Mouse (Mus musculus) forebrain, embryonic 15.5 days (tissue): ENCODE data around the gene 1700001P01Rik. TPM values are rescaled to one million over a fixed set of nuclear protein-coding genes. Genes with fewer than 3 reads are reported as not detected.
"Not testable (repeated sequence)": the region's sequence is repeated elsewhere in the genome, so short reads cannot be mapped to it uniquely, and the experiment has no call there.

Experiments
- ATAC-seq: fragments of 200-750 bp; cut with Nextera tagmentation; replicated peaks from 2 replicates; pipeline ENCODE4 v1.8.0; 2017; ENCODE audit warnings: mild to moderate bottlenecking, moderate TSS enrichment, moderate library complexity
- H3K27ac ChIP-seq: fragments of 300-500 bp; sonication (generic); replicated peaks from 2 replicates; pipeline ENCODE4 v1.5.1; 2015; ENCODE audit warnings: mild to moderate bottlenecking, inconsistent platforms
- H3K27me3 ChIP-seq: fragments of 300-500 bp; sonication (generic); 2 replicates; pipeline ENCODE4 v1.6.1; 2015; ENCODE audit warnings: inconsistent platforms
- H3K36me3 ChIP-seq: fragments of 300-500 bp; sonication (generic); 2 replicates; pipeline ENCODE4 v1.6.1; 2015; ENCODE audit warnings: mild to moderate bottlenecking, inconsistent platforms
- H3K4me1 ChIP-seq: fragments of 300-500 bp; sonication (generic); 2 replicates; pipeline ENCODE4 v1.6.1; 2015; ENCODE audit warnings: inconsistent platforms
- H3K4me2 ChIP-seq: fragments of 300-500 bp; sonication (generic); replicated peaks from 2 replicates; pipeline ENCODE4 v1.6.1; 2015; ENCODE audit warnings: mild to moderate bottlenecking, inconsistent platforms
- H3K4me3 ChIP-seq: fragments of 300-500 bp; sonication (generic); 2 replicates; pipeline ENCODE4 v1.5.1; 2015; ENCODE audit warnings: mild to moderate bottlenecking, inconsistent platforms
- H3K9ac ChIP-seq: fragments of 300-500 bp; sonication (generic); replicated peaks from 2 replicates; pipeline ENCODE4 v1.6.1; 2015; ENCODE audit warnings: mild to moderate bottlenecking, inconsistent platforms
- H3K9me3 ChIP-seq: fragments of 300-500 bp; sonication (generic); 2 replicates; pipeline ENCODE4 v1.6.1; 2016; ENCODE audit warnings: inconsistent platforms
- WGBS: fragments of 180-500 bp; shearing (Covaris S2); methylation state at CpG from one replicate; pipeline ENCODE4 v1.1.7; 2015; ENCODE audit warnings: mixed read lengths; 5-methylcytosine and 5-hydroxymethylcytosine counted together
- microRNA-seq: library from miRNA; unstranded; fragments of <30 nt; microRNA quantifications from one replicate; pipeline ENCODE4, GENCODE M21; 2016
- polyA plus RNA-seq: library from polyadenylated mRNA; unstranded; fragments of >200 nt; fragmentation: Nextera tagmentation; extraction: Ambion mirVana; gene quantifications from 2 replicates; pipeline ENCODE4 v1.2.1, GENCODE M21; 2015

The 1700001P01Rik gene
- polyA plus RNA-seq, 1 experiment from 2014 or later, result 0.39 TPM

- no peak for ATAC-seq
- no peak overlapping the region for H3K4me2 ChIP-seq
- WGBS, result 89% methylated on average over 3 of the region's 3 CpGs
These were observed 36.6 kb downstream of the 1700001P01Rik start for GRCm38 (mm10) chr11:97739155-97739554.

DNA sequence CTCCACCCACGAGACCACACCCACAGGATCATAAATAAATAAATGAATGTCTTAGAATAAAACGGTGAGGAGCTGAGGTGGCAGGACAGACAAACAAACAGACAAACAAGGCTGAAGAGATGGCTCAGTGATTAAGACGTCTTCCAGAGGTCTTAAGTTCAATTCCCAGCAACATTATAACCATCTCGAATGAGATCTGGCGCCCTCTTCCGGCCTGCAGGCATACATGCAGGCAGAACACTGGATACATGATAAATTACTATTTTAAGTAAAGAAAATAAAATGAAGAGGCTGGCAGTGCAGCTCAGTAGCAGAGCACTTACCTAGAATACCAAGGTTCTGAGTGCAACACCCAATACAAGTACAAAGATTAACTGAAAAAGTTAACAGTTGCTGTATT lies 37.0 kb downstream of the 1700001P01Rik start:
- Histone ChIP-seq H3K4me1 (peaks cover 41% of the 10 kb centered on the region), H3K9ac (no peak overlapping the region), H3K27ac (no peak overlapping the region), H3K4me3 (no peak overlapping the region), H3K27me3 (no peaks in the 10 kb centered on the region), H3K4me2 (no peak overlapping the region), H3K9me3 (no peaks in the 10 kb centered on the region), H3K36me3 (no peaks in the 10 kb centered on the region)
- WGBS, result 69% methylated on average over 6 of the region's 6 CpGs
- ATAC-seq, result no peak

More at GRCm38 (mm10) chr11:97739155-97739554, 36.6 kb downstream of the 1700001P01Rik start:
- no peaks in the 10 kb centered on the region for H3K36me3 ChIP-seq
- no peaks in the 10 kb centered on the region for H3K9me3 ChIP-seq
- no peak overlapping the region for H3K4me3 ChIP-seq
- H3K27me3 ChIP-seq, result no peaks in the 10 kb centered on the region
- no peak overlapping the region for H3K9ac ChIP-seq
- H3K4me1 ChIP-seq, result peaks cover 43% of the 10 kb centered on the region
- no peak overlapping the region for H3K27ac ChIP-seq

DNA sequence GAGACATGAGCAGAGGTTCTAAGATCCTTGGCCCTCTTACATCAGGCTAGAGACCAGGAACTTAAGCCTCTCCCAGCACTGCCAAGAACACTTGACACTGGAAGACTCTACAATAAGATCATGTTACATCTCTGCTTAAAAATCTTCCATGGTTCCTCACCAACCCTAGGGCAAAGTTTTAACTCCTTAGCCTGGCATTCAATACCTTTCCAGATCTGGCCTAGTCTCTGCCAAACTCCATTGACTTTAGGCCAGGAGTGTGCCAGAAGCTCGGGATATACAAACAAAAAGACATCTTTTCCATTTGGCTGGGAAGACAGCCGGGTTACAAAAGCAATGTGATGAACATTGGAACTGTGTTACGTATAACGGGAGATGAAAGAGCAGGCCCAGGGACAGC lies 38.1 kb downstream of the 1700001P01Rik start:
- Histone ChIP-seq H3K36me3 (no peaks in the 10 kb centered on the region), H3K9me3 (no peaks in the 10 kb centered on the region), H3K27ac (peak overlapping the region; percentile 9; the same call in 1 of the 2 replicates), H3K4me3 (no peak overlapping the region), H3K4me2 (no peak overlapping the region), H3K4me1 (peaks cover 30% of the 10 kb centered on the region), H3K9ac (no peak overlapping the region), H3K27me3 (no peaks in the 10 kb centered on the region)
- no peak for ATAC-seq
- WGBS, result 51% methylated on average over 4 of the region's 4 CpGs

GRCm38 (mm10) chr11:97736645-97737044 lies 39.1 kb downstream of the 1700001P01Rik start:
- 92% methylated on average over 5 of the region's 5 CpGs for WGBS
- H3K9me3 ChIP-seq, result no peaks in the 10 kb centered on the region
- H3K27ac ChIP-seq, result no peak overlapping the region

GRCm38 (mm10) chr11:97734810-97735209 lies 40.9 kb downstream of the 1700001P01Rik start:
- peaks cover 22% of the 10 kb centered on the region; the same call in 1 of the 2 replicates for H3K36me3 ChIP-seq
- not testable (repeated sequence) for H3K4me3 ChIP-seq, H3K4me1 ChIP-seq, ATAC-seq, H3K4me2 ChIP-seq, H3K9ac ChIP-seq, H3K27me3 ChIP-seq, H3K27ac ChIP-seq, H3K9me3 ChIP-seq
- 88% methylated on average over 5 of the region's 5 CpGs for WGBS

More at GRCm38 (mm10) chr11:97736645-97737044, 39.1 kb downstream of the 1700001P01Rik start:
- Histone ChIP-seq H3K9ac (no peak overlapping the region), H3K27me3 (no peaks in the 10 kb centered on the region), H3K4me1 (peaks cover 22% of the 10 kb centered on the region), H3K4me2 (no peak overlapping the region), H3K4me3 (no peak overlapping the region), H3K36me3 (peaks cover 7% of the 10 kb centered on the region; the same call in 1 of the 2 replicates)
- ATAC-seq, result no peak

DNA sequence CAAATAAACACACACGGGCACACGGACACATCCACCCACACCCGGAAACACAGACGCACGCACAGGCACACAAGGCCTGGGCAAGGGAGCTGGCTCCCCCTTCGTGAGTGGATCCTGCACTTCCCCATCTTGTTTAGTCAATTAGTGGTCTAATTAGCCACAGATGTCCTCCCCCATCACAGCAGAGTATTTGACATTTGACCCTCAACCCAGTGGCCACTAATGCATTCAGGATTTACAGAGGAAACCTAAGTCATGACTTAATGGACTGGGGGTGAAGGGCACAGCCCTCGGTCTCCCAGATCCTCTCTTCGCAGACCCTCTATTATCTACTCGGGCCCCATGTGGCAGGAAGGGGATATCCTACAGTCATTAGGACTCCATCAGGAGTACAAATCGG lies 42.0 kb downstream of the 1700001P01Rik start:
- H3K27ac ChIP-seq, result no peak overlapping the region
- no peaks in the 10 kb centered on the region for H3K9me3 ChIP-seq
- H3K4me2 ChIP-seq, result no peak overlapping the region
- H3K4me1 ChIP-seq, result peaks cover 8% of the 10 kb centered on the region
- peaks cover 30% of the 10 kb centered on the region; the same call in 1 of the 2 replicates for H3K36me3 ChIP-seq
- no peak for ATAC-seq
- no peak overlapping the region for H3K4me3 ChIP-seq
- WGBS, result 39% methylated on average over 10 of the region's 10 CpGs
- no peaks in the 10 kb centered on the region for H3K27me3 ChIP-seq
- no peak overlapping the region for H3K9ac ChIP-seq

GRCm38 (mm10) chr11:97728730-97729129 lies 47.0 kb downstream of the 1700001P01Rik start:
- H3K9me3 ChIP-seq, result no peaks in the 10 kb centered on the region
- H3K27ac ChIP-seq, result no peak overlapping the region
- no peak overlapping the region for H3K4me3 ChIP-seq
- H3K27me3 ChIP-seq, result no peaks in the 10 kb centered on the region
- H3K36me3 ChIP-seq, result peaks cover 76% of the 10 kb centered on the region
- no peak overlapping the region for H3K9ac ChIP-seq
- 91% methylated on average over 7 of the region's 7 CpGs for WGBS
- no peaks in the 10 kb centered on the region for H3K4me1 ChIP-seq
- no peak overlapping the region for H3K4me2 ChIP-seq
- ATAC-seq, result no peak

GRCm38 (mm10) chr11:97728311-97728710 lies 47.4 kb downstream of the 1700001P01Rik start:
- Histone ChIP-seq H3K27ac (no peak overlapping the region), H3K27me3 (no peaks in the 10 kb centered on the region), H3K4me3 (no peak overlapping the region), H3K4me2 (no peak overlapping the region), H3K4me1 (no peaks in the 10 kb centered on the region), H3K9me3 (no peaks in the 10 kb centered on the region), H3K36me3 (peaks cover 80% of the 10 kb centered on the region), H3K9ac (no peak overlapping the region)
- no peak for ATAC-seq
- WGBS, result 84% methylated on average over 7 of the region's 7 CpGs

GRCm38 (mm10) chr11:97723709-97724108 lies 52.0 kb downstream of the 1700001P01Rik start:
- Histone ChIP-seq H3K36me3 (peaks cover 90% of the 10 kb centered on the region), H3K4me1 (no peaks in the 10 kb centered on the region), H3K27me3 (no peaks in the 10 kb centered on the region), H3K27ac (no peak overlapping the region), H3K9ac (no peak overlapping the region), H3K9me3 (no peaks in the 10 kb centered on the region), H3K4me2 (no peak overlapping the region), H3K4me3 (no peak overlapping the region)
- WGBS, result 84% methylated on average over 7 of the region's 7 CpGs
- no peak for ATAC-seq

Small RNA genes lying within 50 kb of the gene (microRNA-seq; reads per million reads assigned to microRNA genes)
- 0.66 reads per million for gene Mir8102

Other genes with a start within 250 kb of the 1700001P01Rik start
- 10.8 and 11.6 TPM in 2 replicates for gene Srcin1, start 199.7 kb downstream of the 1700001P01Rik start, polyA plus RNA-seq
- 4.6 and 5.8 TPM in 2 replicates for gene Epop, start 146.2 kb downstream of the 1700001P01Rik start, polyA plus RNA-seq
- gene Mllt6, start 112.5 kb downstream of the 1700001P01Rik start, polyA plus RNA-seq, result 4.3 and 4.7 TPM in 2 replicates
- 17.4 and 19.5 TPM in 2 replicates for gene Cisd3, start 90.1 kb downstream of the 1700001P01Rik start, polyA plus RNA-seq
- 18.1 and 18.8 TPM in 2 replicates for gene Pcgf2, start 75.4 kb downstream of the 1700001P01Rik start, polyA plus RNA-seq
- gene Psmb3, start 72.5 kb downstream of the 1700001P01Rik start, polyA plus RNA-seq, result 460 and 475 TPM in 2 replicates
- 4.1 and 4.8 TPM in 2 replicates for gene Pip4k2b, start 31.2 kb downstream of the 1700001P01Rik start, polyA plus RNA-seq
- gene Cwc25, start 9.4 kb downstream of the 1700001P01Rik start, polyA plus RNA-seq, result 18.0 and 18.6 TPM in 2 replicates
- 327 and 370 TPM in 2 replicates for gene Rpl23, start 6.5 kb upstream of the 1700001P01Rik start, polyA plus RNA-seq
- gene Lasp1, start 23.1 kb upstream of the 1700001P01Rik start, polyA plus RNA-seq, result 129 and 132 TPM in 2 replicates
- 17.8 and 21.0 TPM in 2 replicates for gene B230217C12Rik, start 64.9 kb upstream of the 1700001P01Rik start, polyA plus RNA-seq
- gene Fbxo47, start 108.2 kb upstream of the 1700001P01Rik start, polyA plus RNA-seq, result 0.67 and 1.0 TPM in 2 replicates
- gene Plxdc1, start 210.5 kb upstream of the 1700001P01Rik start, polyA plus RNA-seq, result 0.65 and 0.89 TPM in 2 replicates
- 6.9 and 7.0 TPM in 2 replicates for gene Arl5c, start 220.3 kb upstream of the 1700001P01Rik start, polyA plus RNA-seq
- gene Cacnb1, start 247.1 kb upstream of the 1700001P01Rik start, polyA plus RNA-seq, result 40.7 and 41.5 TPM in 2 replicates